Mouse (Mus musculus): ENCODE measurements around the gene Anks1.

DNA sequence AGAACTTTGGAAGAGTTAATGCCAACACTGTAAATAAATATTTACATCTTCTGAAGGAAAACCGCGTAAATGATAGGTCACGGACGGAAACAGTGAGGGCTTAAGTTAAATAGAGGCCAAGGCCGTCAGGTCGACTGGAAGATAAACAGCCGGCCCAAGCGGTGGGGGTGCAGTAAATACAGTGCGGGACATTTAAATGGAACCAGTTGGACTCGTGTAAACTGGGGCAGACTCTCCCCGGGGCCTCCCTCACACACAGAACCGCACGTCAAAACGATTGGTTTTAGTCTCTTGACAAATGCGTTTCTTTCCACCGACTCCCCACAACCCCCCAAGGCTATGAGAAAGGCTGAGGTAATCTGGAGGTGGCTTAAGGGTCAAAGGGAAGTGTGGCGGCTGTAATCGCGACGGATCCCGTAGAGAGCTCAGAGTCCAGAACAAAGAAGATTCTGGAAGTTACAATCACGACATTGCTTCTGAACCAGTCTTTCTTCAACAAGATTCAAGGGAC is 175.3 kb downstream of the Anks1 start:
- TF ChIP-seq GATA1 (IDR thresholded peaks at IDR 0.05; ENCODE audit: borderline replicate concordance, low read length) (no peak), FLI1 (IDR thresholded peaks at IDR 0.05; ENCODE audit: low read length) (no peak)

Data from megakaryocyte, embryonic 14.5 days (primary cell).